Mouse (Mus musculus): ENCODE results near the gene Creb5. TPM values are rescaled to one million over a fixed set of nuclear protein-coding genes. Genes with fewer than 3 reads are reported as not detected.
A peak's percentile ranks its signal among the peaks of the same experiment; 100 is the strongest.

Creb5 gene
- polyA plus RNA-seq, 1 experiment from 2014 or later, result 15.4 TPM

DNA sequence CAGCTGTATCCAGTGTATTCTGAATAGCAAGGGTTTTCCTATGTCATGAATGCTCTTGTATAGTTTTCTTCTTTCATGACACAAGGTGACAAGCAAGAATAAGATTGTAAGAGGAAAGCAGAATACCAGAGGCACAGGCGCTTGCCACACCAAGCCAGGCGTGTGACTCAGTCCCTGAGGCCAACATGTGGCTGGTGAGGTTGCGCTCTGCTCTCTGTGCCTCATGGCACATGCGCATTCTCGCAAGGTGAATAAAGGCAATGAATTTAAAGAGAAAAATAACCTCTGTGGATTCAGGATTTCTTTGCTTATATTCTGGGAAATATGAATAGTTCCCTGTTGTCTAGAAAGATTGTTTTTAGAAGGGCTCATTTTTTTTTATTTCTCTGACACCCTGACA is 169.0 kb downstream of the Creb5 start:
- Histone ChIP-seq H3K4me1 (peaks cover 16% of the 10 kb centered on the region; the same call in 1 of the 2 replicates), H3K36me3 (no peaks in the 10 kb centered on the region), H3K9me3 (no peaks in the 10 kb centered on the region), H3K27ac (no peak overlapping the region), H3K27me3 (ENCODE audit: insufficient read depth, poor library complexity, severe bottlenecking) (no peaks in the 10 kb centered on the region), H3K4me3 (no peak overlapping the region)
- 88% methylated on average over 5 of the region's 5 CpGs for WGBS
- no peak for DNase-seq (ENCODE audit: low spot score)

DNA sequence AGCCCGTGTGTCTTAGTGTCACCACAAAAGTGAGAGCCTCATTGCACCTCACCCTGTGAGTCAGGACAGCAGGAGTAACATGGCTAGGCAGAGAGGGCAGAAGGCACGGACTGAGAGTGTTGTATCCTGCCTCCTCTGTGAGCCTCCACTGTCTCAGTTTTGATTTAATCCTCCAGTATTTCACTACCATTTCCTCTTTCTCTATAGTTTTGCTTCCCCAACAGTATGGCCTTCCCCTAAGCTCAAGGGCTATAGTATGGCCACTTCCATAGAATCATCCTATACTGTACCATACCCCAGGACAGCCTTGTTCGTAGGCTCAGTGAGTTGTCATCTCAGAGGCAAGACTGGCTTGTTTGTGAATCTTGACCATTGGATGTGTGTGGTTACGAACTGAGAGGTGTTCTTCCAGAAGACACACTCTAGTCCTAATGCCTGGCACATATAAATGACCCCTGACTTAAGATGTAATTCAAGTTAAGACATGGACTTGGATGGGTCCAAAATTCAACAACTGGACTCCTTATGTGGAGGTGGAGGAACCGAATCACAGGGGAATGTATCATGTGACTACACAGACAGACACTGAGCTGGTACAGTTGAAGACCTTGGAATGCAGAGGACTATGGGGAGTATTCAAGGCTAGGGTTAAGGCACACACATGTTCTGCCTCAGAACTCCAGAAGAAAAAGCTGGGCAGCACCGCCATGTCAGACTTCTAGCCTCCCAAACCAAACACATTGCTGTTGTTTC is 173.1 kb downstream of the Creb5 start:
- Histone ChIP-seq H3K4me3 (no peak overlapping the region), H3K9me3 (no peaks in the 10 kb centered on the region), H3K36me3 (no peaks in the 10 kb centered on the region), H3K27me3 (ENCODE audit: insufficient read depth, poor library complexity, severe bottlenecking) (no peaks in the 10 kb centered on the region), H3K4me1 (no peaks in the 10 kb centered on the region), H3K27ac (no peak overlapping the region)
- WGBS, result 83% methylated on average over 6 of the region's 6 CpGs
- no peak for DNase-seq (ENCODE audit: low spot score)

DNA sequence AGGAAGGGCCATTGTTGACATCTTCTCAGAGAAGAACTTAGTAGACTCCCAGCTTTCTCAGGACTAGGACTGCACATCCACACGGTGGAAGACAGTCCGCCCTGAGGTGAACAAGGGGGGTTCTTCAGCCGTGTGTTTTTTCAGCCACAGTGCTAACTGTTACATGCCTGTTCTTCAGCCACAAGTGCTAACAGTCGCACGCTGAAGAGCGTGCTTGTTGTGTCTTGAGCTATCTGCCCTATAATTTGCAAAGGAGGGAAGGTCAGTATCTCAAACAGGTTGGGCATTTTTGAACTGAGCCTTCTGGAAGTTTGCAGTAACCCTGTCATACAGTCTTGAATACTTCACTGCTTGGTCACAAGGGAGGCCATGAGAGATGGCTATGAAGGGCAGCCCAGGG is 174.0 kb downstream of the Creb5 start:
- H3K27ac ChIP-seq, result no peak overlapping the region
- H3K4me3 ChIP-seq, result no peak overlapping the region
- DNase-seq (ENCODE audit: low spot score), result no peak
- 83% methylated on average over 6 of the region's 6 CpGs for WGBS
- no peaks in the 10 kb centered on the region for H3K9me3 ChIP-seq
- H3K27me3 ChIP-seq (ENCODE audit: insufficient read depth, poor library complexity, severe bottlenecking), result no peaks in the 10 kb centered on the region
- no peaks in the 10 kb centered on the region for H3K36me3 ChIP-seq
- no peaks in the 10 kb centered on the region for H3K4me1 ChIP-seq

GRCm38 (mm10) chr6:53461775-53462770 is 175.0 kb downstream of the Creb5 start:
- H3K9me3 ChIP-seq, result no peaks in the 10 kb centered on the region
- H3K36me3 ChIP-seq, result no peaks in the 10 kb centered on the region
- WGBS, result 71% methylated on average over 12 of the region's 12 CpGs
- H3K27ac ChIP-seq, result no peak overlapping the region
- no peaks in the 10 kb centered on the region for H3K4me1 ChIP-seq
- no peaks in the 10 kb centered on the region for H3K27me3 ChIP-seq (ENCODE audit: insufficient read depth, poor library complexity, severe bottlenecking)
- DNase-seq (ENCODE audit: low spot score), result no peak
- no peak overlapping the region for H3K4me3 ChIP-seq

DNA sequence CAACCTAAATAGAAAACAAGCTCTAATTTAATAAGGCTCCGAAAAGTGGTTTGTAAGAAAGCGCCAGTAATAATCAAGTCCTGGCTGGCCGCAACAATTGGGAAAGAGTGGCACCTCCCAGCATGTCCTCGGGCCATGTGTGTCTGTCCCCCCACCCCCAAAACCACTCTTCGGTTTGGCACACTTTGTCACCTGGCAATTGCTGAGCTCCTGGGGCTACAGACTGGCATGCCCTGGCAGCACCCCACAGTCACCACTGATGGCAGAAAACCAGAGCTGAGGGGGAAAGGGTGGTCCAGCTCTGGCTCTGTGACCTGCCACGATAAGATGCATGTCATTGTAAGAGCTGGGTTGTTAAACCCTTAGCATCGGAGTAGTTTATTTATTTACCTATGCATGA is 175.7 kb downstream of the Creb5 start:
- Histone ChIP-seq H3K4me3 (no peak overlapping the region), H3K9me3 (no peaks in the 10 kb centered on the region), H3K36me3 (no peaks in the 10 kb centered on the region), H3K27ac (no peak overlapping the region), H3K4me1 (no peaks in the 10 kb centered on the region), H3K27me3 (ENCODE audit: insufficient read depth, poor library complexity, severe bottlenecking) (no peaks in the 10 kb centered on the region)
- WGBS, result 74% methylated on average over 7 of the region's 7 CpGs
- no peak for DNase-seq (ENCODE audit: low spot score)

DNA sequence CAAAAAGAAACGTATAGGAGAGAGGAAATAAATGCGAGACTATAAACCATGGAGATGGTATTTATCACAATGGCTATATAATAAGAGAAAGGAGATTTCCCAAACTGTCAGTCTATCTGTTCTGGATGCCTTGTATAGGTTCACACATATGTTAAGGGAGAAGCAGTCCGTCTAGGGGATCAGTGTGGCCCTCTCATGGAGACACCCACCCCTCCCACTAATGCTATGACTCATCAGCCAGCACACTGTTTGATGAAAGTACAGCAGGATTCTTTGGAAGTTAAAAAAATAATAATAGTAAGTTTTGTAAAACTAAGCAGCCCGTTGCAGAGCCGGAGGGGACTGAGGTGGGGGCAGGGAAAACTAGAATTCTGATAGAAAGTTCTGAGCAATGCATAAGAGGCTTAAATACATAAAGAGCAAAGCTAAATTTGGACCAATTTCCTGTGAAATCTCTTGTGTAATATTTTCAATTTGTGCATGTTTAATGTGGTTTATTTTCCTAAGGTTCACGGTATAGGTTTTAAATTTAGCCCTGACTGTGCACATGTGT is 176.3 kb downstream of the Creb5 start:
- no peak for DNase-seq (ENCODE audit: low spot score)

GRCm38 (mm10) chr6:53469204-53469603 is 182.1 kb downstream of the Creb5 start:
- no peak for DNase-seq (ENCODE audit: low spot score)
- Histone ChIP-seq H3K9me3 (no peaks in the 10 kb centered on the region), H3K4me3 (no peak overlapping the region), H3K36me3 (no peaks in the 10 kb centered on the region), H3K27me3 (ENCODE audit: insufficient read depth, poor library complexity, severe bottlenecking) (no peaks in the 10 kb centered on the region), H3K27ac (no peak overlapping the region), H3K4me1 (peaks cover 11% of the 10 kb centered on the region; the same call in 1 of the 2 replicates)
- 78% methylated on average over 4 of the region's 4 CpGs for WGBS

More for the DNA sequence above, 176.3 kb downstream of the Creb5 start:
- no peaks in the 10 kb centered on the region for H3K36me3 ChIP-seq
- 71% methylated on average over 6 of the region's 6 CpGs for WGBS
- no peaks in the 10 kb centered on the region for H3K27me3 ChIP-seq (ENCODE audit: insufficient read depth, poor library complexity, severe bottlenecking)
- no peak overlapping the region for H3K4me3 ChIP-seq
- H3K9me3 ChIP-seq, result no peaks in the 10 kb centered on the region
- no peak overlapping the region for H3K27ac ChIP-seq
- no peaks in the 10 kb centered on the region for H3K4me1 ChIP-seq

DNA sequence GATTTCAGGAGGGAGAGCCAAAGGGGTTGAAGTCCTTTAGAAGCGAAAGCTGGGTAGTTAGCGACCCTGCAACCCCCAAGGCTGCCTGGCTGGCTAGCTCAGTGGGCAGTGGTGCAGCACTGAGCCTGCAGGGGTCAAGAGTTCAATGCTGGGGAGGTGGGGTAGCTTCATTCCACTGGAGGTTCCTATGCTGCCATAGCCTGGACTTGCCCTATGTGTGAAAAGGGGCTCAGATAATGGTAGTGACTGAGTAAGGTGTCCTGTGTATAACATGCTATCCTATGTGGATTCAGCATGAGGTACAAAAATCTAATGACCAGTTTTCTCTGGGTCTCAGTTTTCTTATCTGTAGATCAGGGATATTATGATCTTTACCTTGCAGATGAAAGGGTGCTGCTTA is 182.6 kb downstream of the Creb5 start:
- DNase-seq (ENCODE audit: low spot score), result no peak
- 85% methylated on average over 2 of the region's 2 CpGs for WGBS

GRCm38 (mm10) chr6:53470559-53470958 is 183.5 kb downstream of the Creb5 start:
- 54% methylated on average over 8 of the region's 8 CpGs for WGBS
- H3K27ac ChIP-seq, result no peak overlapping the region
- no peak overlapping the region for H3K4me3 ChIP-seq
- DNase-seq (ENCODE audit: low spot score), result peak; percentile 68
- no peaks in the 10 kb centered on the region for H3K9me3 ChIP-seq
- H3K4me1 ChIP-seq, result peaks cover 11% of the 10 kb centered on the region; the same call in 1 of the 2 replicates
- H3K36me3 ChIP-seq, result no peaks in the 10 kb centered on the region
- no peaks in the 10 kb centered on the region for H3K27me3 ChIP-seq (ENCODE audit: insufficient read depth, poor library complexity, severe bottlenecking)

More for the DNA sequence above, 182.6 kb downstream of the Creb5 start:
- no peak overlapping the region for H3K4me3 ChIP-seq
- no peaks in the 10 kb centered on the region for H3K27me3 ChIP-seq (ENCODE audit: insufficient read depth, poor library complexity, severe bottlenecking)
- no peaks in the 10 kb centered on the region for H3K36me3 ChIP-seq
- peaks cover 11% of the 10 kb centered on the region; the same call in 1 of the 2 replicates for H3K4me1 ChIP-seq
- H3K9me3 ChIP-seq, result no peaks in the 10 kb centered on the region
- no peak overlapping the region for H3K27ac ChIP-seq

- Histone ChIP-seq H3K36me3 (no peaks in the 10 kb centered on the region), H3K4me3 (no peak overlapping the region), H3K4me1 (peaks cover 11% of the 10 kb centered on the region; the same call in 1 of the 2 replicates), H3K9me3 (no peaks in the 10 kb centered on the region), H3K27ac (no peak overlapping the region), H3K27me3 (ENCODE audit: insufficient read depth, poor library complexity, severe bottlenecking) (no peaks in the 10 kb centered on the region)
- 73% methylated on average over 9 of the region's 9 CpGs for WGBS
- no peak for DNase-seq (ENCODE audit: low spot score)
Measured at GRCm38 (mm10) chr6:53470999-53471591, 184.0 kb downstream of the Creb5 start.

- 73% methylated on average over 7 of the region's 7 CpGs for whole genome bisulfite sequencing
Measured at GRCm38 (mm10) chr6:53472751-53473150, 185.7 kb downstream of the Creb5 start.

DNA sequence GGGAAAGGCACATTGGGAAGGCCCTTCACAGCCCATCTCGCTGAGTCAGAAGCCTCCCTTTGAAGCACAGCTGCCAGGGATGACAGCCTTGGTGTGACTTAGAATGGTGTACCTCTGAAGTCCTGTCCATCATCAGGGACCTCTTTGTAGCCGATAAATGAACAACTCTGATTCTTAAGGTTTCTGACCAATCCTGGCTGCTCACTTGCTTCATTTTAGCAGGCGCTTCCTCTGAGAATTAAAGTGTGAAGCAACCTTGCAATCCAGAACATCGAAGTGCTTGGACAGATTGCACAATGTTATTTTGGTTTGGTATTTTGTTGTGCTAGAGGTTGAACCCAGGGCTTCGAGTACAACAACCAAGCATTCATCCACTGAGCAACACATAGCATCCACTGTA is 190.4 kb downstream of the Creb5 start:
- no peak for DNase-seq (ENCODE audit: low spot score)
- H3K27ac ChIP-seq, result no peak overlapping the region
- 84% methylated on average over 5 of the region's 5 CpGs for whole genome bisulfite sequencing
- no peaks in the 10 kb centered on the region for H3K9me3 ChIP-seq
- no peaks in the 10 kb centered on the region for H3K36me3 ChIP-seq
- H3K27me3 ChIP-seq (ENCODE audit: insufficient read depth, poor library complexity, severe bottlenecking), result no peaks in the 10 kb centered on the region
- H3K4me1 ChIP-seq, result no peaks in the 10 kb centered on the region
- H3K4me3 ChIP-seq, result no peak overlapping the region

More at GRCm38 (mm10) chr6:53472751-53473150, 185.7 kb downstream of the Creb5 start:
- Histone ChIP-seq H3K36me3 (no peaks in the 10 kb centered on the region), H3K4me1 (peaks cover 11% of the 10 kb centered on the region; the same call in 1 of the 2 replicates), H3K27me3 (ENCODE audit: insufficient read depth, poor library complexity, severe bottlenecking) (no peaks in the 10 kb centered on the region), H3K4me3 (no peak overlapping the region), H3K9me3 (no peaks in the 10 kb centered on the region), H3K27ac (no peak overlapping the region)
- DNase-seq (ENCODE audit: low spot score), result no peak
